Mouse (Mus musculus) forebrain, embryonic 16.5 days (tissue): Measurements from ENCODE around the gene Gnpat. TPM values are rescaled to one million over a fixed set of nuclear protein-coding genes. Genes with fewer than 3 reads are reported as not detected.

Experiments
- polyA plus RNA-seq: library from polyadenylated mRNA; unstranded; fragments of >200 nt; fragmentation: Nextera tagmentation; extraction: Ambion mirVana; gene quantifications from 2 replicates; pipeline ENCODE4 v1.2.1, GENCODE M21; 2015

Gene Gnpat
- polyA plus RNA-seq, 1 experiment from 2014 or later: 92.7 TPM

Other genes starting within 250 kb of the Gnpat start
- gene 2310022B05Rik, start 199.7 kb upstream of the Gnpat start, polyA plus RNA-seq: 26.0 and 29.4 TPM in 2 replicates
- 60.0 and 62.6 TPM in 2 replicates for gene Ttc13, start 141.1 kb upstream of the Gnpat start, polyA plus RNA-seq
- 26.9 and 33.5 TPM in 2 replicates for gene Arv1, start 140.9 kb upstream of the Gnpat start, polyA plus RNA-seq
- gene Fam89a, start 111.2 kb upstream of the Gnpat start, polyA plus RNA-seq: 0.25 TPM in 1 of 2 replicates, not detected in the other
- 28.8 and 30.4 TPM in 2 replicates for gene Trim67, start 69.9 kb upstream of the Gnpat start, polyA plus RNA-seq
- 36.1 and 38.3 TPM in 2 replicates for gene 2810004N23Rik, start 87 bp downstream of the Gnpat start, polyA plus RNA-seq
- 15.0 and 15.2 TPM in 2 replicates for gene Exoc8, start 34.7 kb downstream of the Gnpat start, polyA plus RNA-seq
- gene Sprtn, start 34.9 kb downstream of the Gnpat start, polyA plus RNA-seq: 10.6 and 12.9 TPM in 2 replicates
- gene Egln1, start 86.3 kb downstream of the Gnpat start, polyA plus RNA-seq: 21.3 and 21.8 TPM in 2 replicates
- gene Tsnax, start 150.0 kb downstream of the Gnpat start, polyA plus RNA-seq: 158 and 162 TPM in 2 replicates
- gene Disc1, start 191.2 kb downstream of the Gnpat start, polyA plus RNA-seq: 1.0 and 1.1 TPM in 2 replicates